Mouse (Mus musculus): ENCODE measurements at regions not wholly inside any gene's neighbourhood (a gene's known extent, or its start where the extent isn't known, plus 50 kb on each side); places are given as distances from the start of the nearest gene placed in this dataset.

GRCm38 (mm10) chr4:150743103-150743502 lies 91.1 kb upstream of the Slc45a1 start:
- TF ChIP-seq POLR2A (IDR thresholded peaks at IDR 0.05; ENCODE audit: control insufficient read depth, extremely low read depth, insufficient read depth, low read length, poor library complexity) (no peak), CTCF (IDR thresholded peaks at IDR 0.05; ENCODE audit: borderline replicate concordance, control insufficient read depth, extremely low read depth, insufficient read depth, low read length, poor library complexity) (no peak)
